8 mouse cellular contexts compared by ENCODE assay signal in genomic region chrX:159988002-159988960, GRCm38 (mm10). TPM values are rescaled to one million over a fixed set of nuclear protein-coding genes. Genes with fewer than 3 reads are reported as not detected.
DNase-seq lines count a peak whose midpoint lies in the region; ATAC-seq and TF ChIP-seq lines count a peak whose summit lies in the region.

TSS of gene Map3k15 (plus strand) at chrX:159988433.

- TF ChIP-seq CTCF in kidney, postnatal 0 days (IDR thresholded peaks at IDR 0.05; ENCODE audit: low read depth): peak; percentile 68

- no peaks in the 10 kb centered on the region for H3K4me1 ChIP-seq in forebrain, embryonic 10.5 days
- no peaks in the 10 kb centered on the region for H3K4me1 ChIP-seq in heart, embryonic 15.5 days (replicated peaks)
- H3K4me1 ChIP-seq in kidney, postnatal 0 days (replicated peaks; ENCODE audit: insufficient read depth, low read length): no peaks in the 10 kb centered on the region
- H3K4me1 ChIP-seq in lung, embryonic 15.5 days: no peaks in the 10 kb centered on the region

- no peaks in the 10 kb centered on the region for H3K36me3 ChIP-seq in forebrain, embryonic 10.5 days (replicated peaks)
- no peaks in the 10 kb centered on the region for H3K36me3 ChIP-seq in heart, embryonic 15.5 days
- H3K36me3 ChIP-seq in kidney, postnatal 0 days (ENCODE audit: insufficient read depth, low read length): no peaks in the 10 kb centered on the region
- H3K36me3 ChIP-seq in lung, embryonic 15.5 days: no peaks in the 10 kb centered on the region

- peaks cover 92% of the 10 kb centered on the region for H3K27me3 ChIP-seq in forebrain, embryonic 10.5 days (ENCODE audit: poor library complexity, severe bottlenecking)
- peaks cover 4% of the 10 kb centered on the region; the same call in 1 of the 2 replicates for H3K27me3 ChIP-seq in heart, embryonic 15.5 days
- H3K27me3 ChIP-seq in kidney, postnatal 0 days (ENCODE audit: insufficient read depth, low read length): no peaks in the 10 kb centered on the region
- H3K27me3 ChIP-seq in lung, embryonic 15.5 days: peaks cover 4% of the 10 kb centered on the region; the same call in 1 of the 2 replicates

- H3K9ac ChIP-seq in heart, embryonic 15.5 days: peak within 1 kb of the TSS; percentile 51
- H3K9ac ChIP-seq in kidney, postnatal 0 days (ENCODE audit: low read depth, low read length): peak within 1 kb of the TSS; percentile 52
- H3K9ac ChIP-seq in lung, embryonic 15.5 days: 0 out of 2 replicates have a peak within 1 kb of the TSS, but pooled peaks have one; percentile 13

- no peak for ATAC-seq in heart, embryonic 15.5 days (replicated peaks; ENCODE audit: insufficient number of reproducible peaks, insufficient read depth, low FRiP score, low read depth)
- peak; percentile 93 for ATAC-seq in kidney, postnatal 0 days (replicated peaks; ENCODE audit: low FRiP score, low read depth)
- ATAC-seq in lung, embryonic 15.5 days (ENCODE audit: borderline replicate concordance, extremely low read depth, low FRiP score, low TSS enrichment): peak; percentile 85
- ATAC-seq in neutrophil, adult 5-6 weeks (ENCODE audit: extremely low read depth, insufficient number of reproducible peaks, low FRiP score, poor library complexity, severe bottlenecking): peak; percentile 93

- H3K4me3 ChIP-seq in forebrain, embryonic 10.5 days: peak within 1 kb of the TSS; percentile 54
- peak within 1 kb of the TSS; percentile 49 for H3K4me3 ChIP-seq in heart, embryonic 15.5 days
- peak within 1 kb of the TSS; percentile 39 for H3K4me3 ChIP-seq in kidney, postnatal 0 days (replicated peaks; ENCODE audit: low read depth, low read length)
- peak within 1 kb of the TSS; percentile 43 for H3K4me3 ChIP-seq in lung, embryonic 15.5 days

- H3K4me2 ChIP-seq in heart, embryonic 15.5 days: peak within 1 kb of the TSS; percentile 88
- H3K4me2 ChIP-seq in kidney, postnatal 0 days (ENCODE audit: low read length): peak within 1 kb of the TSS; percentile 70
- peak within 1 kb of the TSS; percentile 86 for H3K4me2 ChIP-seq in lung, embryonic 15.5 days

- peak; percentile 79 for DNase-seq in CD4-positive helper T cell, adult 2 months (ENCODE audit: low read depth, low spot score)
- DNase-seq in adrenal gland, postnatal 10 days: peak; percentile 79
- DNase-seq in forebrain, embryonic 10.5 days (ENCODE audit: extremely low spot score, low spot score): peak; percentile 39
- peak; percentile 50 for DNase-seq in kidney, postnatal 0 days (ENCODE audit: low spot score)
- DNase-seq in thymus, adult 18-20 months: peak; percentile 27 to 30

- peak within 1 kb of the TSS; percentile 72 for H3K27ac ChIP-seq in forebrain, embryonic 10.5 days
- no peak within 1 kb of the TSS for H3K27ac ChIP-seq in heart, embryonic 15.5 days
- no peak within 1 kb of the TSS for H3K27ac ChIP-seq in kidney, postnatal 0 days
- H3K27ac ChIP-seq in lung, embryonic 15.5 days: no peak within 1 kb of the TSS

- H3K9me3 ChIP-seq in forebrain, embryonic 10.5 days: no peaks in the 10 kb centered on the region
- no peaks in the 10 kb centered on the region for H3K9me3 ChIP-seq in heart, embryonic 15.5 days (replicated peaks)
- H3K9me3 ChIP-seq in kidney, postnatal 0 days (replicated peaks; ENCODE audit: low read length): no peaks in the 10 kb centered on the region
- H3K9me3 ChIP-seq in lung, embryonic 15.5 days: no peaks in the 10 kb centered on the region

- 43% methylated on average over 103 of the region's 108 CpGs for WGBS in forebrain, embryonic 10.5 days
- WGBS in heart, embryonic 15.5 days: 16% methylated on average over 74 of the region's 108 CpGs
- 36% methylated on average over 91 of the region's 108 CpGs for WGBS in kidney, postnatal 0 days
- WGBS in lung, embryonic 15.5 days: 26% methylated on average over 85 of the region's 108 CpGs

RNA-seq across cellular contexts. Expression of gene Map3k15, which starts in this region (rescaled TPM):
- total RNA-seq in adrenal gland, postnatal 10 days (2021): 1 to 10 TPM in 1 of 2 experiments, under 1 TPM in 1; 0.72 to 1.5 TPM
- 0.14 and 0.39 TPM in 2 replicates for polyA plus RNA-seq in forebrain, embryonic 10.5 days (2016; fragmentation: Nextera tagmentation; extraction: Ambion mirVana)
- polyA plus RNA-seq in heart, embryonic 15.5 days (2015; fragmentation: Nextera tagmentation; extraction: Ambion mirVana): 0.13 and 0.21 TPM in 2 replicates
- polyA plus RNA-seq in kidney, postnatal 0 days (2015; fragmentation: Nextera tagmentation; extraction: Ambion mirVana): 0.82 and 0.95 TPM in 2 replicates
- 0.55 and 0.65 TPM in 2 replicates for polyA plus RNA-seq in lung, embryonic 15.5 days (2015; fragmentation: Nextera tagmentation; extraction: Ambion mirVana)
- total RNA-seq in neutrophil, adult 5-6 weeks (2017): 27.4 and 30.6 TPM in 2 replicates

Comparison
In these comparisons a context has a peak if more than half of its experiments do, and no peak if none do; other contexts are left out.
1. RNA of gene Map3k15 (total RNA-seq): 27.4 to 30.6 TPM in neutrophil, adult 5-6 weeks; 0.72 to 1.5 TPM in adrenal gland, postnatal 10 days; every median in the first group is over 10 times any median in the second.
2. Peak in DNase-seq, H3K4me3 ChIP-seq and H3K27ac ChIP-seq in forebrain, embryonic 10.5 days; RNA of the gene not detected or under 1 TPM.
3. Peak in DNase-seq, ATAC-seq, H3K4me3 ChIP-seq, H3K9ac ChIP-seq and H3K4me2 ChIP-seq in kidney, postnatal 0 days; RNA of the gene not detected or under 1 TPM.
4. Peak in ATAC-seq, H3K4me3 ChIP-seq, H3K9ac ChIP-seq and H3K4me2 ChIP-seq in lung, embryonic 15.5 days; RNA of the gene not detected or under 1 TPM.
5. DNase-seq: peak in every context shown above with its lines; median percentile 79 in CD4-positive helper T cell, adult 2 months; 79 in adrenal gland, postnatal 10 days; 50 in kidney, postnatal 0 days; 39 in forebrain, embryonic 10.5 days; 28 in thymus, adult 18-20 months.
6. Peak in every context shown above with its lines, with median percentiles within 50 percentile points of each other: H3K4me3 ChIP-seq, H3K4me2 ChIP-seq and H3K9ac ChIP-seq.